Mouse (Mus musculus): ENCODE results near the gene Pxn. TPM values are rescaled to one million over a fixed set of nuclear protein-coding genes. Genes with fewer than 3 reads are reported as not detected.
A peak's percentile ranks its signal among the peaks of the same experiment; 100 is the strongest.

Pxn gene
- polyA plus RNA-seq, 1 experiment from 2014 or later, result 44.2 TPM

- Histone ChIP-seq H3K9me3 (no peaks in the 10 kb centered on the region), H3K4me2 (no peak overlapping the region), H3K9ac (peak overlapping the region; percentile 49; the same call in 1 of the 2 replicates), H3K27me3 (no peaks in the 10 kb centered on the region), H3K4me1 (peaks cover 51% of the 10 kb centered on the region), H3K4me3 (no peak overlapping the region), H3K36me3 (peaks cover 74% of the 10 kb centered on the region), H3K27ac (peak overlapping the region; percentile 44)
- no peak for ATAC-seq (ENCODE audit: insufficient number of reproducible peaks, insufficient read depth, low FRiP score, low TSS enrichment, low read depth)
- 25% methylated on average over 6 of the region's 6 CpGs for WGBS
Observed at GRCm38 (mm10) chr5:115547014-115547413, 40.5 kb downstream of the Pxn start.

GRCm38 (mm10) chr5:115547421-115547820, 40.9 kb downstream of the Pxn start:
- WGBS, result 61% methylated on average over 7 of the region's 7 CpGs
- no peak overlapping the region for H3K4me3 ChIP-seq
- H3K9me3 ChIP-seq, result no peaks in the 10 kb centered on the region
- no peaks in the 10 kb centered on the region for H3K27me3 ChIP-seq
- peak overlapping the region; percentile 49; the same call in 1 of the 2 replicates for H3K9ac ChIP-seq
- H3K4me1 ChIP-seq, result peaks cover 47% of the 10 kb centered on the region
- peak overlapping the region; percentile 44 for H3K27ac ChIP-seq
- no peak overlapping the region for H3K4me2 ChIP-seq
- H3K36me3 ChIP-seq, result peaks cover 78% of the 10 kb centered on the region
- no peak for ATAC-seq (ENCODE audit: insufficient number of reproducible peaks, insufficient read depth, low FRiP score, low TSS enrichment, low read depth)

- WGBS, result 94% methylated on average over 18 of the region's 18 CpGs
- Histone ChIP-seq H3K27ac (no peak overlapping the region), H3K4me2 (no peak overlapping the region), H3K9ac (no peak overlapping the region), H3K4me1 (peaks cover 34% of the 10 kb centered on the region), H3K36me3 (peaks cover 91% of the 10 kb centered on the region), H3K9me3 (no peaks in the 10 kb centered on the region), H3K4me3 (no peak overlapping the region), H3K27me3 (no peaks in the 10 kb centered on the region)
- ATAC-seq (ENCODE audit: insufficient number of reproducible peaks, insufficient read depth, low FRiP score, low TSS enrichment, low read depth), result no peak
Observed at GRCm38 (mm10) chr5:115548501-115549285, 42.2 kb downstream of the Pxn start.

GRCm38 (mm10) chr5:115550482-115551005, 44.1 kb downstream of the Pxn start:
- Histone ChIP-seq H3K9me3 (no peaks in the 10 kb centered on the region), H3K4me2 (no peak overlapping the region), H3K27me3 (no peaks in the 10 kb centered on the region), H3K9ac (no peak overlapping the region), H3K27ac (no peak overlapping the region), H3K4me1 (peaks cover 17% of the 10 kb centered on the region), H3K4me3 (no peak overlapping the region), H3K36me3 (peaks cover 93% of the 10 kb centered on the region)
- ATAC-seq (ENCODE audit: insufficient number of reproducible peaks, insufficient read depth, low FRiP score, low TSS enrichment, low read depth), result no peak
- 80% methylated on average over 11 of the region's 11 CpGs for WGBS

DNA sequence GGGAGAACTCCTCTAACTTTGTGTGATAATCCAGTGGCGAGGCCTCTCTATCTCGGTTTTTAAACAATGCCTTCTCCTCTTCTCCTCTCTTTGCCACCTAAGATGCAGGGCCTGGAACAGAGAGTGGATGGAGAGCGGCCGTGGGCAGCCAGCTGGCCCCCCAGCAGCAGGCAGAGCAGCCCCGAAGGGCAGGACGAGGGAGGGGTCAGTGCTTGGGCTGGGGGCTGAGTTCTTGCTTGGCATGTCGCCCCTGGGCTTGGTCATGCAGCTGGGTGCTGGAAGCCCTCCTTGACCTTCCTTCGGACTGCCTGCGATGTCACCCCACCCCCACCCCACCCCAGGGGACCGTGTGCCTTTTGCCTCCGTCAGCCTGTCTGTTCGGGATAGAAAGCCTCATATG, 44.9 kb downstream of the Pxn start:
- H3K9ac ChIP-seq, result no peak overlapping the region
- no peak overlapping the region for H3K27ac ChIP-seq
- 83% methylated on average over 12 of the region's 12 CpGs for WGBS
- H3K9me3 ChIP-seq, result no peaks in the 10 kb centered on the region
- H3K4me1 ChIP-seq, result peaks cover 11% of the 10 kb centered on the region; the same call in 1 of the 2 replicates
- H3K4me3 ChIP-seq, result no peak overlapping the region
- no peak for ATAC-seq (ENCODE audit: insufficient number of reproducible peaks, insufficient read depth, low FRiP score, low TSS enrichment, low read depth)
- no peaks in the 10 kb centered on the region for H3K27me3 ChIP-seq
- no peak overlapping the region for H3K4me2 ChIP-seq
- H3K36me3 ChIP-seq, result peaks cover 85% of the 10 kb centered on the region

- Histone ChIP-seq H3K27me3 (no peaks in the 10 kb centered on the region), H3K27ac (no peak overlapping the region), H3K9ac (0 out of 2 replicates have a peak overlapping the region, but pooled peaks have one; percentile 2), H3K4me2 (no peak overlapping the region), H3K36me3 (peaks cover 81% of the 10 kb centered on the region), H3K9me3 (no peaks in the 10 kb centered on the region), H3K4me3 (no peak overlapping the region), H3K4me1 (peaks cover 7% of the 10 kb centered on the region; the same call in 1 of the 2 replicates)
- ATAC-seq (ENCODE audit: insufficient number of reproducible peaks, insufficient read depth, low FRiP score, low TSS enrichment, low read depth), result no peak
- WGBS, result 84% methylated on average over 13 of the region's 13 CpGs
Observed at GRCm38 (mm10) chr5:115551799-115552198, 45.3 kb downstream of the Pxn start.

GRCm38 (mm10) chr5:115553801-115554420, 47.4 kb downstream of the Pxn start:
- H3K36me3 ChIP-seq, result peaks cover 60% of the 10 kb centered on the region

GRCm38 (mm10) chr5:115554536-115555291, 48.2 kb downstream of the Pxn start:
- no peak for ATAC-seq (ENCODE audit: insufficient number of reproducible peaks, insufficient read depth, low FRiP score, low TSS enrichment, low read depth)
- Histone ChIP-seq H3K36me3 (peaks cover 52% of the 10 kb centered on the region), H3K4me1 (no peaks in the 10 kb centered on the region), H3K4me3 (no peak overlapping the region), H3K27me3 (no peaks in the 10 kb centered on the region), H3K4me2 (no peak overlapping the region), H3K9ac (no peak overlapping the region), H3K9me3 (no peaks in the 10 kb centered on the region), H3K27ac (no peak overlapping the region)
- 92% methylated on average over 18 of the region's 18 CpGs for WGBS

More at GRCm38 (mm10) chr5:115553801-115554420, 47.4 kb downstream of the Pxn start:
- Histone ChIP-seq H3K9me3 (no peaks in the 10 kb centered on the region), H3K4me3 (no peak overlapping the region), H3K9ac (peak overlapping the region; percentile 0; the same call in 1 of the 2 replicates), H3K27me3 (no peaks in the 10 kb centered on the region), H3K4me1 (no peaks in the 10 kb centered on the region), H3K4me2 (no peak overlapping the region), H3K27ac (no peak overlapping the region)
- ATAC-seq (ENCODE audit: insufficient number of reproducible peaks, insufficient read depth, low FRiP score, low TSS enrichment, low read depth), result no peak
- 89% methylated on average over 33 of the region's 33 CpGs for WGBS

GRCm38 (mm10) chr5:115556217-115556616, 49.7 kb downstream of the Pxn start:
- no peak overlapping the region for H3K4me2 ChIP-seq
- 12% methylated on average over 8 of the region's 8 CpGs for WGBS
- peaks cover 51% of the 10 kb centered on the region for H3K36me3 ChIP-seq
- no peak overlapping the region for H3K9ac ChIP-seq
- peaks cover 11% of the 10 kb centered on the region for H3K4me1 ChIP-seq
- ATAC-seq (ENCODE audit: insufficient number of reproducible peaks, insufficient read depth, low FRiP score, low TSS enrichment, low read depth), result no peak
- no peaks in the 10 kb centered on the region for H3K27me3 ChIP-seq
- no peaks in the 10 kb centered on the region for H3K9me3 ChIP-seq
- no peak overlapping the region for H3K4me3 ChIP-seq
- H3K27ac ChIP-seq, result no peak overlapping the region

GRCm38 (mm10) chr5:115558182-115558794, 51.8 kb downstream of the Pxn start:
- H3K9me3 ChIP-seq, result no peaks in the 10 kb centered on the region
- ATAC-seq (ENCODE audit: insufficient number of reproducible peaks, insufficient read depth, low FRiP score, low TSS enrichment, low read depth), result no peak
- H3K27me3 ChIP-seq, result no peaks in the 10 kb centered on the region
- H3K4me1 ChIP-seq, result peaks cover 24% of the 10 kb centered on the region
- peaks cover 50% of the 10 kb centered on the region for H3K36me3 ChIP-seq
- no peak overlapping the region for H3K4me2 ChIP-seq
- no peak overlapping the region for H3K9ac ChIP-seq
- WGBS, result 93% methylated on average over 14 of the region's 14 CpGs
- no peak overlapping the region for H3K27ac ChIP-seq
- H3K4me3 ChIP-seq, result no peak overlapping the region

Measured in embryonic facial prominence, embryonic 13.5 days (tissue).